Mouse (Mus musculus): ENCODE results near the gene Saysd1. TPM values are rescaled to one million over a fixed set of nuclear protein-coding genes. Genes with fewer than 3 reads are reported as not detected.

Saysd1 gene
- polyA plus RNA-seq (2017; shearing (Covaris generic)): 20.2 TPM

GRCm38 (mm10) chr14:20138484-20139355 is at the start of gene Saysd1:
TSS of gene Saysd1 (minus strand) at chr14:20138534.

GRCm38 (mm10) chr14:20181466-20181921 is 43.2 kb upstream of the Saysd1 start, which contains the start of gene Kcnk5:
TSS of gene Kcnk5 (minus strand) at chr14:20181809.

Other genes with a start within 250 kb of the Saysd1 start
- gene Gng2, start 160.9 kb downstream of the Saysd1 start, polyA plus RNA-seq (2017; shearing (Covaris generic)): 27.7 TPM
- gene Kcnk5, start 43.3 kb upstream of the Saysd1 start, polyA plus RNA-seq (2017; shearing (Covaris generic)): 0.24 TPM
- gene Kcnk16, start 130.7 kb upstream of the Saysd1 start, polyA plus RNA-seq (2017; shearing (Covaris generic)): not detected
- 15.9 TPM for gene Nudt13, start 156.2 kb upstream of the Saysd1 start, polyA plus RNA-seq (2017; shearing (Covaris generic))
- gene Ecd, start 209.6 kb upstream of the Saysd1 start, polyA plus RNA-seq (2017; shearing (Covaris generic)): 47.5 TPM
- 57.2 TPM for gene Fam149b, start 209.6 kb upstream of the Saysd1 start, polyA plus RNA-seq (2017; shearing (Covaris generic))

Data from naive thymus-derived CD4-positive, alpha-beta T cell, adult 5 months (primary cell).